Mouse (Mus musculus) neural tube, embryonic 14.5 days (tissue): ENCODE data around the gene Gm3194. TPM values are rescaled to one million over a fixed set of nuclear protein-coding genes. Genes with fewer than 3 reads are reported as not detected.
"Not testable (repeated sequence)": the region's sequence is repeated elsewhere in the genome, so short reads cannot be mapped to it uniquely, and the experiment has no call there.

Source experiments
- ATAC-seq: fragments of 200-750 bp; cut with Nextera tagmentation; 2 replicates; pipeline ENCODE4 v1.8.0; 2017; ENCODE audit warnings: low read depth, mild to moderate bottlenecking, moderate TSS enrichment, moderate library complexity
- H3K27ac ChIP-seq: fragments of 300-500 bp; sonication (generic); 2 replicates; pipeline ENCODE4 v1.5.1; 2014; ENCODE audit warnings: low read depth, mild to moderate bottlenecking, control low read depth, low read length, moderate library complexity, mixed read lengths
- H3K27me3 ChIP-seq: fragments of 300-500 bp; sonication (generic); 2 replicates; pipeline ENCODE4 v1.6.1; 2014; ENCODE audit warnings: low read length; ENCODE audit not compliant: control insufficient read depth, insufficient read depth
- H3K36me3 ChIP-seq: fragments of 300-500 bp; sonication (generic); 2 replicates; pipeline ENCODE4 v1.6.1; 2014; ENCODE audit warnings: low read length, mixed read lengths; ENCODE audit not compliant: control insufficient read depth, insufficient read depth
- H3K4me1 ChIP-seq: fragments of 300-500 bp; sonication (generic); 2 replicates; pipeline ENCODE4 v1.6.1; 2014; ENCODE audit warnings: low read length; ENCODE audit not compliant: control insufficient read depth, insufficient read depth
- H3K4me2 ChIP-seq: fragments of 300-500 bp; sonication (generic); 2 replicates; pipeline ENCODE4 v1.6.1; 2014; ENCODE audit warnings: mild to moderate bottlenecking, low read depth, low read length, control low read depth
- H3K4me3 ChIP-seq: fragments of 300-500 bp; sonication (generic); 2 replicates; pipeline ENCODE4 v1.5.1; 2014; ENCODE audit warnings: low read depth, low read length, control low read depth, mixed read lengths
- H3K9ac ChIP-seq: fragments of 300-500 bp; sonication (generic); replicated peaks from 2 replicates; pipeline ENCODE4 v1.6.1; 2014; ENCODE audit warnings: low read depth, mild to moderate bottlenecking, control low read depth, low read length, mixed read lengths
- H3K9me3 ChIP-seq: fragments of 300-500 bp; sonication (generic); 2 replicates; pipeline ENCODE4 v1.6.1; 2016; ENCODE audit warnings: low read length; ENCODE audit not compliant: control insufficient read depth
- WGBS: fragments of 180-500 bp; shearing (Covaris S2); extraction: QIAGEN DNeasy Blood & Tissue Kit; methylation state at CpG from one replicate; pipeline ENCODE4 v1.1.7; 2014; 5-methylcytosine and 5-hydroxymethylcytosine counted together
- polyA plus RNA-seq: library from polyadenylated mRNA; unstranded; fragments of >200 nt; fragmentation: Nextera tagmentation; extraction: Ambion mirVana; gene quantifications from 2 replicates; pipeline ENCODE4 v1.2.1, GENCODE M21; 2014

Gene Gm3194
- polyA plus RNA-seq = 3.4 and 4.2 TPM in 2 replicates

GRCm38 (mm10) chr14:5455367-5455766 lies at the start of gene Gm3194:
Gene Gm3194 (minus strand): TSS chr14:5455467.
- WGBS = no CpG with 5 or more reads among the region's 3 CpGs
- H3K9me3 ChIP-seq = not testable (repeated sequence)

GRCm38 (mm10) chr14:5501374-5501773 lies 46.1 kb upstream of the Gm3194 start, which contains the start of gene Gm3488:
Gene Gm3488 (plus strand): TSS chr14:5501674.
- not testable (repeated sequence) for H3K9me3 ChIP-seq, H3K4me2 ChIP-seq, H3K27ac ChIP-seq, H3K27me3 ChIP-seq, H3K36me3 ChIP-seq, H3K4me1 ChIP-seq, H3K4me3 ChIP-seq, ATAC-seq, H3K9ac ChIP-seq
- WGBS = no CpG with 5 or more reads among the region's 35 CpGs

More at GRCm38 (mm10) chr14:5455367-5455766, at the start of gene Gm3194:
- H3K4me1 ChIP-seq, H3K4me3 ChIP-seq, H3K27me3 ChIP-seq, ATAC-seq, H3K27ac ChIP-seq, H3K9ac ChIP-seq, H3K4me2 ChIP-seq, H3K36me3 ChIP-seq: not testable (repeated sequence)

- H3K4me2 ChIP-seq, H3K27me3 ChIP-seq, H3K9ac ChIP-seq, ATAC-seq, H3K9me3 ChIP-seq, H3K36me3 ChIP-seq, H3K27ac ChIP-seq, H3K4me1 ChIP-seq, H3K4me3 ChIP-seq: not testable (repeated sequence)
- WGBS = 75% methylated on average over 4 of the region's 5 CpGs
Measured at GRCm38 (mm10) chr14:5483907-5484306, 28.6 kb upstream of the Gm3194 start, which contains the start of gene Gm3187. Gene Gm3187 (plus strand): TSS chr14:5484207.

- not testable (repeated sequence) for H3K4me1 ChIP-seq, H3K9ac ChIP-seq, H3K27me3 ChIP-seq, H3K4me2 ChIP-seq, H3K9me3 ChIP-seq, H3K36me3 ChIP-seq, ATAC-seq, H3K4me3 ChIP-seq, H3K27ac ChIP-seq
- WGBS = no CpG with 5 or more reads among the region's 3 CpGs
Measured at GRCm38 (mm10) chr14:5477730-5478129, 22.5 kb upstream of the Gm3194 start, which contains the start of gene Gm8246. Gene Gm8246 (minus strand): TSS chr14:5477830.

GRCm38 (mm10) chr14:5460469-5460868 lies 5.2 kb upstream of the Gm3194 start:
- ATAC-seq = peak; percentile 86
- not testable (repeated sequence) for H3K9me3 ChIP-seq, H3K36me3 ChIP-seq, H3K9ac ChIP-seq, H3K27me3 ChIP-seq, H3K27ac ChIP-seq, H3K4me2 ChIP-seq, H3K4me3 ChIP-seq, H3K4me1 ChIP-seq
- no CpG with 5 or more reads among the region's 19 CpGs for WGBS

- not testable (repeated sequence) for ATAC-seq, H3K27ac ChIP-seq, H3K4me3 ChIP-seq, H3K4me2 ChIP-seq, H3K36me3 ChIP-seq, H3K4me1 ChIP-seq, H3K9ac ChIP-seq, H3K27me3 ChIP-seq, H3K9me3 ChIP-seq
- WGBS = no CpG with 5 or more reads among the region's 37 CpGs
Measured at GRCm38 (mm10) chr14:5388949-5389348, 66.3 kb downstream of the Gm3194 start, which contains the start of gene Gm3500. Gene Gm3500 (minus strand): TSS chr14:5389049.

Other genes with a start within 250 kb of the Gm3194 start
- gene Gm3526, start 194.9 kb downstream of the Gm3194 start, polyA plus RNA-seq = 0.16 TPM in 1 of 2 replicates, not detected in the other
- not detected in 2 replicates for gene Gm3542, start 120.5 kb downstream of the Gm3194 start, polyA plus RNA-seq
- 0.90 and 1.8 TPM in 2 replicates for gene Gm3500, start 66.4 kb downstream of the Gm3194 start, polyA plus RNA-seq
- gene Gm8246, start 22.4 kb upstream of the Gm3194 start, polyA plus RNA-seq = not detected in 2 replicates
- gene Gm3187, start 28.7 kb upstream of the Gm3194 start, polyA plus RNA-seq = 0.20 TPM in 1 of 2 replicates, not detected in the other
- 15.4 and 22.2 TPM in 2 replicates for gene Gm3488, start 46.2 kb upstream of the Gm3194 start, polyA plus RNA-seq
- not detected in 2 replicates for gene Gm3532, start 83.0 kb upstream of the Gm3194 start, polyA plus RNA-seq
- not detected in 2 replicates for gene Gm8265, start 177.6 kb upstream of the Gm3194 start, polyA plus RNA-seq
- not detected in 2 replicates for gene Gm9603, start 232.0 kb upstream of the Gm3194 start, polyA plus RNA-seq